Mouse (Mus musculus): ENCODE results near the gene Npdc1. TPM values are rescaled to one million over a fixed set of nuclear protein-coding genes. Genes with fewer than 3 reads are reported as not detected.

The Npdc1 gene
- polyA plus RNA-seq, 1 experiment: 107 TPM

- H3K4me3 ChIP-seq (ENCODE audit: insufficient read depth, low read length): no peak overlapping the region
- no peak for TF ChIP-seq CTCF (IDR thresholded peaks at IDR 0.05; ENCODE audit: borderline replicate concordance, insufficient read depth, low read length)
- TF ChIP-seq POLR2A (IDR thresholded peaks at IDR 0.05; ENCODE audit: low read depth, low read length): no peak
- H3K27ac ChIP-seq (ENCODE audit: insufficient read depth, low read length): no peak overlapping the region
- peaks cover 9% of the 10 kb centered on the region for H3K4me1 ChIP-seq (ENCODE audit: control insufficient read depth, insufficient read depth, low read length)
Observed at GRCm38 (mm10) chr2:25394281-25395221, 4.6 kb upstream of the Npdc1 start.

- peaks cover 9% of the 10 kb centered on the region for H3K4me1 ChIP-seq (ENCODE audit: control insufficient read depth, insufficient read depth, low read length)
- H3K27ac ChIP-seq (ENCODE audit: insufficient read depth, low read length): no peak within 1 kb of the TSS
- peak within 1 kb of the TSS; percentile 13; the same call in 1 of the 2 replicates for H3K4me3 ChIP-seq (ENCODE audit: insufficient read depth, low read length)
- TF ChIP-seq POLR2A (IDR thresholded peaks at IDR 0.05; ENCODE audit: low read depth, low read length) (no peak), CTCF (IDR thresholded peaks at IDR 0.05; ENCODE audit: borderline replicate concordance, insufficient read depth, low read length) (no peak)
Observed at GRCm38 (mm10) chr2:25395721-25396596, 3.2 kb upstream of the Npdc1 start, which contains the start of gene Entpd2. TSS of gene Entpd2 (plus strand) at chr2:25395874.

DNA sequence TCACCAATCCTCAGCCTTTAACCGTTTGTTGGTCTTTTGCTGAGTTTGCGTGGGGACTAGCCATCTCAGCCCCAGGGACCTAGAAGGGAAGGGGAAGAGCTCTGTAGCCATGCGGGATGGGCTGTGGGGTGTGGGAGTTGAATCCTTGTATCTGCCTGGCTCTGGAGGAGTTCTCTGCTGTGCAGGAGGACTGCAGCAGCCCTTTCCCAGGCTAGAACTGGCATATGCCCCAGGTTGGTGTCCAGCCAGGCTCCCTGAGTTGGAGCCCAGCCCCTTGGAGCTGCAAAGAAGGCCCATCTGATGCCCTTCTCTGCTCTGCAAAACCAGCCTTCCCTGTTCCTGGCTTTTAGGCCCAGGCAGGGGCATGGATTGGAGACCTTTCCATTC lies 2.6 kb upstream of the Npdc1 start:
- no peak for TF ChIP-seq CTCF (IDR thresholded peaks at IDR 0.05; ENCODE audit: borderline replicate concordance, insufficient read depth, low read length)
- no peak for TF ChIP-seq POLR2A (IDR thresholded peaks at IDR 0.05; ENCODE audit: low read depth, low read length)
- Histone ChIP-seq H3K27ac (ENCODE audit: insufficient read depth, low read length) (no peak overlapping the region), H3K4me3 (ENCODE audit: insufficient read depth, low read length) (no peak overlapping the region), H3K4me1 (ENCODE audit: control insufficient read depth, insufficient read depth, low read length) (peaks cover 9% of the 10 kb centered on the region)

DNA sequence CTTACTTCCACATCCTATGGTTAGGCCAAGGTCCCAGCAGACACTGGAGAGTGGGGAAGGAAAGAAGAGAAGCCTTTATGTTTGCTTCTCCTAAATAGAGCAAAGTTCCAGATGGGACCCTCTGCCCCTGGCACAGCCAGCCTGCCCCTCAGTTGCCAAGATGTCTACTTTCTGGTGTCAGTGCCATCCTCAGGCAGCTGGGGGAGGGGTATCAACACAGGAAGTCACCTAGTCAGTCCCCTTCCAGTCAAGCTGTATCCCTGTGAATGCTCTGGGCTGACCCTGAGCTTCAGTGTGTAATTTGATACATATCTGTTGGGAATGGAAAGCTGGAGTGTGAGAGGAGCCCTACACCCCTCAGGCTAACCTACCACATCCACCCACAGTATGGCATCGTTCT lies 2.1 kb upstream of the Npdc1 start:
- H3K27ac ChIP-seq (ENCODE audit: insufficient read depth, low read length): no peak overlapping the region
- TF ChIP-seq POLR2A (IDR thresholded peaks at IDR 0.05; ENCODE audit: low read depth, low read length): no peak
- TF ChIP-seq CTCF (IDR thresholded peaks at IDR 0.05; ENCODE audit: borderline replicate concordance, insufficient read depth, low read length): no peak
- H3K4me1 ChIP-seq (ENCODE audit: control insufficient read depth, insufficient read depth, low read length): peaks cover 9% of the 10 kb centered on the region
- no peak overlapping the region for H3K4me3 ChIP-seq (ENCODE audit: insufficient read depth, low read length)

DNA sequence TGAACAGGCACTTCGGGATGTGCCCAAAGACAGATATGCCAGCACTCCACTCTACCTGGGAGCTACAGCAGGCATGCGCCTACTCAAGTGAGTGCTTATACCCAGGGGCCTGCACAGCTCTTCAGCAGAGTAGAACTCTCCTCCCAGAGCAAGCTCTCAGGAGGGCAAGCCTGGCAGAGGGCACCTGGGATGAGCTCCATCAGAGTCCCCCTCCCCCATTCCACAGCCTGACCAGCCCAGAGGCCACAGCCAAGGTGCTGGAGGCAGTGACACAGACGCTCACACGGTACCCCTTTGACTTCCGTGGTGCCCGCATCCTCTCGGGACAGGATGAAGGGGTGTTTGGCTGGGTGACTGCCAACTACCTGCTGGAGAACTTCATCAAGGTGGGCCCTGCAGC lies 1.1 kb upstream of the Npdc1 start:
- TF ChIP-seq POLR2A (IDR thresholded peaks at IDR 0.05; ENCODE audit: low read depth, low read length) (no peak), CTCF (IDR thresholded peaks at IDR 0.05; ENCODE audit: borderline replicate concordance, insufficient read depth, low read length) (no peak)
- Histone ChIP-seq H3K4me3 (ENCODE audit: insufficient read depth, low read length) (no peak overlapping the region), H3K27ac (ENCODE audit: insufficient read depth, low read length) (no peak overlapping the region), H3K4me1 (ENCODE audit: control insufficient read depth, insufficient read depth, low read length) (peaks cover 9% of the 10 kb centered on the region)

DNA sequence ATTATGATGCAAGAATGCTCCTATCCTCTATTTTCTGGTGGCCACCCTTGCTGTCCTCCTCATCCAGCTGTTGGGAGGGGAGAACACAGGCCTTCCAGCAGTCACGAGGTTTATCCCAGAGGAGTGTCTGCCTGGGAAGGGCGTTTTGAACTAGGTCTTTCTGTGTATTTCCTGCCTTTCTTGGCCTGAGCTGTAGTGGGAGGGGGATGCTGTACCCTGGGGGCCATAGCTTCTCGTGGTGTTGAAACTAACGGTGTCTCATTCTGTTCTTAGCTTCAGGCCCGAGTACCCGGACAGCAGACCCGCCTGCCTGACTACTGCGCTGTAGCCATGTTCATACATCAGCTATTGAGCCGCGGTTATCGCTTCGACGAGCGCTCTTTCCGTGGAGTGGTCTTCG lies 1.1 kb downstream of the Npdc1 start:
- no peak overlapping the region for H3K4me3 ChIP-seq (ENCODE audit: insufficient read depth, low read length)

GRCm38 (mm10) chr2:25400764-25401163 lies 1.6 kb downstream of the Npdc1 start:
- TF ChIP-seq POLR2A (IDR thresholded peaks at IDR 0.05; ENCODE audit: low read depth, low read length) (no peak), CTCF (IDR thresholded peaks at IDR 0.05; ENCODE audit: borderline replicate concordance, insufficient read depth, low read length) (peak; percentile 53; the same call in 1 of the 2 replicates)
- no peaks in the 10 kb centered on the region for H3K4me1 ChIP-seq (ENCODE audit: control insufficient read depth, insufficient read depth, low read length)
- H3K4me3 ChIP-seq (ENCODE audit: insufficient read depth, low read length): no peak overlapping the region
- H3K27ac ChIP-seq (ENCODE audit: insufficient read depth, low read length): no peak overlapping the region

More for the DNA sequence above, 1.1 kb downstream of the Npdc1 start:
- no peaks in the 10 kb centered on the region for H3K4me1 ChIP-seq (ENCODE audit: control insufficient read depth, insufficient read depth, low read length)
- H3K27ac ChIP-seq (ENCODE audit: insufficient read depth, low read length): no peak overlapping the region
- TF ChIP-seq CTCF (IDR thresholded peaks at IDR 0.05; ENCODE audit: borderline replicate concordance, insufficient read depth, low read length): no peak
- TF ChIP-seq POLR2A (IDR thresholded peaks at IDR 0.05; ENCODE audit: low read depth, low read length): no peak

DNA sequence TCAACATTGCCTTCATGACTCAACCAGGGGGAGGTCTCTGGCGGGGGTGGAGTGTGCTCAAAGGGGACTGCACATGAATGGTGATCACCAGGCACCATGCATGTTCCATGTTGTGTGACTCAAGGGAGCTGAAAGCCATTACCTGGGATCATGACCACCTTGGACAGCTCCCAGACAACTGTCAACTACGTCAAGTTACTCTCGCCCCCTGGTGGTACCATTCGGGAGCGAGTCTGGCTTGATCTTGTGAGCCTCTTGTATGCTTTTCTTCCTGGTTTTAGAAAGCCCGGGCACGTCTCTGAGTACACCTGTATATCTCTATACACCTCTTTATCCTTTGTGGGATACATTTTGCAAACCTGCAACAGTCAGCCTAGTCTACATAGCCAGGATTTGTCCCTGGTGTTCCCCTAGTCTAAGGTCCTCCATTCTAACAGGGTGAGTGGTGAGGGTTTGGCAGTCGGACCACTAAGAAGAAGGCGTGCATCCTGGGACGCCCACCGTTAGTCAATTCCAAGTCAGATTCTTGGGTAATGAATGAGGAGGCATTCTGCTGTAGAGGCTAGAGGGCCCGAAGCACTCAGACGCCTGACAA lies 3.3 kb downstream of the Npdc1 start:
- Histone ChIP-seq H3K27ac (ENCODE audit: insufficient read depth, low read length) (no peak overlapping the region), H3K4me3 (ENCODE audit: insufficient read depth, low read length) (peak overlapping the region; percentile 82), H3K4me1 (ENCODE audit: control insufficient read depth, insufficient read depth, low read length) (no peaks in the 10 kb centered on the region)
- TF ChIP-seq CTCF (IDR thresholded peaks at IDR 0.05; ENCODE audit: borderline replicate concordance, insufficient read depth, low read length) (peak; percentile 63; the same call in 1 of the 2 replicates), POLR2A (IDR thresholded peaks at IDR 0.05; ENCODE audit: low read depth, low read length) (no peak)

DNA sequence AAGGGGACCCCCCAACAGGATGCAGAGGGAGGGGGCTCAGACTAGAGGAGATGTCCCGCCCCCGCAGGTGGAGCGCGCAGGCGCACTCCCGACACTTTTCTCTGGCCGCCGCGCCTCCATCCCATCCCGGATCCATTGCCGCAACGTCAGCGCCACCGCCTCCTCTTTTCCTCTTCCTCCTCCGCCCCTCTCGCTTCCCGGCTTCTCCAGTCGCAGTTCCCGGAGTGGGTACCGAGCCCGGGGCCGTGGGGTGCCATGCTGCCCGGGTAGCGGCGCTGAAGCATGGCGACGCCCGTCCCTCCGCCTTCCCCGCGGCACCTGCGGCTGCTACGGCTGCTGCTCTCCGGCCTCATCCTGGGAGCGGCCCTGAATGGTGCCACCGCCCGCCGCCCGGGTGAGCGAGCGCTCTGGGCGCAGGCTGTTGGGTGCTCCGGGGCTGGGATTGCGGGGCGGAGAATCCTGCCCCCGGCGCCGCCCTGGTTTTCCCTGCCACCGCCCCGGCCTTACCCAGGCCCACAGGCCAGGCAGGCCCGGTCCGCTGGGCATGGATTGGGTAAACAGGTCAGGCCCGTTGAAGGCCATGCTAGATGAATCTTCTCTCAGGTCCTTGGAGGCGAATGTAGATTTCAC lies 3.9 kb downstream of the Npdc1 start:
- Histone ChIP-seq H3K4me3 (ENCODE audit: insufficient read depth, low read length) (peak overlapping the region; percentile 82), H3K27ac (ENCODE audit: insufficient read depth, low read length) (no peak overlapping the region), H3K4me1 (ENCODE audit: control insufficient read depth, insufficient read depth, low read length) (no peaks in the 10 kb centered on the region)
- TF ChIP-seq CTCF (IDR thresholded peaks at IDR 0.05; ENCODE audit: borderline replicate concordance, insufficient read depth, low read length) (no peak), POLR2A (IDR thresholded peaks at IDR 0.05; ENCODE audit: low read depth, low read length) (peak; percentile 70)

Data from embryonic fibroblast, embryonic 13.5 days (primary cell).